Mouse (Mus musculus): ENCODE data around the gene Axl.
"Not testable (repeated sequence)": the region's sequence is repeated elsewhere in the genome, so short reads cannot be mapped to it uniquely, and the experiment has no call there.

Gene Axl

GRCm38 (mm10) chr7:25754439-25754737 is 34.1 kb downstream of the Axl start:
- no peak for DNase-seq (ENCODE audit: inconsistent ontology term)

- DNase-seq (ENCODE audit: inconsistent ontology term) = no peak
Measured at GRCm38 (mm10) chr7:25753643-25754438, 34.7 kb downstream of the Axl start.

GRCm38 (mm10) chr7:25753076-25753475 is 35.4 kb downstream of the Axl start:
- no peak for DNase-seq (ENCODE audit: inconsistent ontology term)

- no peak for DNase-seq (ENCODE audit: inconsistent ontology term)
Measured at GRCm38 (mm10) chr7:25746844-25747243, 41.7 kb downstream of the Axl start.

- no peak for DNase-seq (ENCODE audit: inconsistent ontology term)
Measured at GRCm38 (mm10) chr7:25738277-25738676, 50.2 kb downstream of the Axl start.

GRCm38 (mm10) chr7:25736920-25737319 is 51.6 kb downstream of the Axl start:
- DNase-seq (ENCODE audit: inconsistent ontology term) = no peak

- DNase-seq (ENCODE audit: inconsistent ontology term) = no peak
Measured at GRCm38 (mm10) chr7:25734991-25735390, 53.5 kb downstream of the Axl start.

GRCm38 (mm10) chr7:25731294-25732055 is 57.0 kb downstream of the Axl start:
- DNase-seq (ENCODE audit: inconsistent ontology term) = no peak

GRCm38 (mm10) chr7:25729862-25730261 is 58.6 kb downstream of the Axl start:
- DNase-seq (ENCODE audit: inconsistent ontology term) = no peak

- DNase-seq (ENCODE audit: inconsistent ontology term) = peak; percentile 58
Measured at GRCm38 (mm10) chr7:25729396-25729795, 59.1 kb downstream of the Axl start.

- DNase-seq (ENCODE audit: inconsistent ontology term) = no peak
Measured at GRCm38 (mm10) chr7:25727800-25728199, 60.7 kb downstream of the Axl start.

- DNase-seq (ENCODE audit: inconsistent ontology term) = no peak
Measured at GRCm38 (mm10) chr7:25725886-25726285, 62.6 kb downstream of the Axl start.

- not testable (repeated sequence) for DNase-seq (ENCODE audit: inconsistent ontology term)
Measured at GRCm38 (mm10) chr7:25721776-25722175, 66.7 kb downstream of the Axl start.

GRCm38 (mm10) chr7:25720760-25721159 is 67.7 kb downstream of the Axl start:
- DNase-seq (ENCODE audit: inconsistent ontology term) = no peak

GRCm38 (mm10) chr7:25719761-25720610 is 68.5 kb downstream of the Axl start:
- DNase-seq (ENCODE audit: inconsistent ontology term) = peak; percentile 51

GRCm38 (mm10) chr7:25718788-25719417 is 69.6 kb downstream of the Axl start, which contains the start of gene Ccdc97:
Gene Ccdc97, minus strand, starts transcription at chr7:25719088.
- DNase-seq (ENCODE audit: inconsistent ontology term) = peak; percentile 92

- DNase-seq (ENCODE audit: inconsistent ontology term) = no peak
Measured at GRCm38 (mm10) chr7:25717478-25717877, 71.0 kb downstream of the Axl start.

GRCm38 (mm10) chr7:25715731-25716271 is 72.7 kb downstream of the Axl start:
- DNase-seq (ENCODE audit: inconsistent ontology term) = no peak

- DNase-seq (ENCODE audit: inconsistent ontology term) = no peak
Measured at GRCm38 (mm10) chr7:25714581-25714980, 73.9 kb downstream of the Axl start.

- DNase-seq (ENCODE audit: inconsistent ontology term) = no peak
Measured at GRCm38 (mm10) chr7:25712801-25713200, 75.7 kb downstream of the Axl start.

- peak; percentile 99 for DNase-seq (ENCODE audit: inconsistent ontology term)
Measured at GRCm38 (mm10) chr7:25711731-25712197, 76.7 kb downstream of the Axl start.
